Mouse (Mus musculus): ENCODE results near the gene Gcnt7. TPM values are rescaled to one million over a fixed set of nuclear protein-coding genes. Genes with fewer than 3 reads are reported as not detected.

Gene Gcnt7
- polyA plus RNA-seq, 1 experiment from 2014 or later, result 1.8 TPM

- Histone ChIP-seq H3K9ac (ENCODE audit: low read length) (no peak overlapping the region), H3K9me3 (replicated peaks; ENCODE audit: control insufficient read depth, low read length) (no peaks in the 10 kb centered on the region), H3K36me3 (ENCODE audit: control insufficient read depth, insufficient read depth, low read length) (no peaks in the 10 kb centered on the region), H3K4me3 (replicated peaks; ENCODE audit: low read length) (no peak overlapping the region), H3K4me2 (ENCODE audit: low read depth, low read length) (no peak overlapping the region), H3K27ac (ENCODE audit: low read length) (no peak overlapping the region), H3K4me1 (ENCODE audit: control insufficient read depth, insufficient read depth, low read length) (no peaks in the 10 kb centered on the region), H3K27me3 (ENCODE audit: control insufficient read depth, insufficient read depth, low read length) (no peaks in the 10 kb centered on the region)
- no peak for ATAC-seq (ENCODE audit: insufficient read depth, low FRiP score)
- WGBS, result 56% methylated on average over 12 of the region's 12 CpGs
Observed at GRCm38 (mm10) chr2:172416218-172416617, 42.2 kb downstream of the Gcnt7 start.

DNA sequence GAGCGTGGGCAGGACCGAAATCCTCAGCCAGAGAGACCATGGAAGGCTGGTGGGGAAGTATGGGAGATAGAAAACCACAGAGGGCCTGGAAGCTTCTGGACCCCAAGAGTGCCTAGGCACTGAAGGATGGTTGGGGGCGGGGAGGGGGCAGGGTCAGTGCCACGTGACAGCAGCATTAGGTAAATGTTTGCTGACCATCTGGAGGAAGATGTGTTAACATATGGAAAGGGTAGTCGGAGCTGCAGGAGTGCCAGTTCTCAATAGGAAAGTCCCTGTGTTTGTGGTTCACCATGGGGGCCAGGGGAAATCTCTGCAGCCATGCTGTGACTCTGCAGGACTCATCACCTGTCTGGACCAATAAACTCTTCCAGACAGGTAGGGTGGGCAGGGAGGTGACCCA, 44.5 kb downstream of the Gcnt7 start:
- no peak overlapping the region for H3K27ac ChIP-seq (ENCODE audit: low read length)
- H3K4me3 ChIP-seq (replicated peaks; ENCODE audit: low read length), result no peak overlapping the region
- no peak overlapping the region for H3K4me2 ChIP-seq (ENCODE audit: low read depth, low read length)
- H3K27me3 ChIP-seq (ENCODE audit: control insufficient read depth, insufficient read depth, low read length), result no peaks in the 10 kb centered on the region
- no peaks in the 10 kb centered on the region for H3K4me1 ChIP-seq (ENCODE audit: control insufficient read depth, insufficient read depth, low read length)
- H3K9ac ChIP-seq (ENCODE audit: low read length), result no peak overlapping the region
- ATAC-seq (ENCODE audit: insufficient read depth, low FRiP score), result no peak
- 42% methylated on average over 5 of the region's 5 CpGs for WGBS
- H3K36me3 ChIP-seq (ENCODE audit: control insufficient read depth, insufficient read depth, low read length), result no peaks in the 10 kb centered on the region
- no peaks in the 10 kb centered on the region for H3K9me3 ChIP-seq (replicated peaks; ENCODE audit: control insufficient read depth, low read length)

DNA sequence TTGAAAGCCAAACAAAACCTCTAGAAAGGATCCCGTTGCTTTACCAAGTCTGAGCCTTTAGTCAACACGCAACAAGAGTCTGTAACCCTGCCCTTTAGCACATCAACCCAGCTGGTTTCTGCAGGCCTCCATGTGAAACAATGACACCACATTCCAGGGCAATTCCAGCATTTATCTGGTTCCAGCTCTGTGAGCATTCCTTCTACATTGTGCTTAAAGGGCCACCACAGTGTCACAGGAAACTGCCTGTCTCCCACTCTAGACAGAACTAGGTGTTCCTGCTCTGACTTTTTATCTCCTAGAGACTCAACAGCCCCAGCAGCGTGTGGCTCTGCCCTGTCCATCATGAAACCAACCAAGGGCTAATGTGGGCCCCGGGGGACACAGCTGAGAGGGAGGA, 45.1 kb downstream of the Gcnt7 start:
- 16% methylated on average over 4 of the region's 4 CpGs for WGBS
- Histone ChIP-seq H3K27ac (ENCODE audit: low read length) (no peak overlapping the region), H3K27me3 (ENCODE audit: control insufficient read depth, insufficient read depth, low read length) (no peaks in the 10 kb centered on the region), H3K9ac (ENCODE audit: low read length) (no peak overlapping the region), H3K4me1 (ENCODE audit: control insufficient read depth, insufficient read depth, low read length) (no peaks in the 10 kb centered on the region), H3K4me2 (ENCODE audit: low read depth, low read length) (no peak overlapping the region), H3K36me3 (ENCODE audit: control insufficient read depth, insufficient read depth, low read length) (no peaks in the 10 kb centered on the region), H3K4me3 (replicated peaks; ENCODE audit: low read length) (no peak overlapping the region), H3K9me3 (replicated peaks; ENCODE audit: control insufficient read depth, low read length) (no peaks in the 10 kb centered on the region)
- ATAC-seq (ENCODE audit: insufficient read depth, low FRiP score), result no peak

GRCm38 (mm10) chr2:172412454-172412853, 45.9 kb downstream of the Gcnt7 start:
- Histone ChIP-seq H3K4me2 (ENCODE audit: low read depth, low read length) (0 out of 2 replicates have a peak overlapping the region, but pooled peaks have one; percentile 9), H3K9ac (ENCODE audit: low read length) (no peak overlapping the region), H3K27me3 (ENCODE audit: control insufficient read depth, insufficient read depth, low read length) (no peaks in the 10 kb centered on the region), H3K4me1 (ENCODE audit: control insufficient read depth, insufficient read depth, low read length) (no peaks in the 10 kb centered on the region), H3K4me3 (replicated peaks; ENCODE audit: low read length) (no peak overlapping the region), H3K27ac (ENCODE audit: low read length) (no peak overlapping the region), H3K36me3 (ENCODE audit: control insufficient read depth, insufficient read depth, low read length) (no peaks in the 10 kb centered on the region), H3K9me3 (replicated peaks; ENCODE audit: control insufficient read depth, low read length) (no peaks in the 10 kb centered on the region)
- 8% methylated on average over 9 of the region's 9 CpGs for WGBS
- no peak for ATAC-seq (ENCODE audit: insufficient read depth, low FRiP score)

DNA sequence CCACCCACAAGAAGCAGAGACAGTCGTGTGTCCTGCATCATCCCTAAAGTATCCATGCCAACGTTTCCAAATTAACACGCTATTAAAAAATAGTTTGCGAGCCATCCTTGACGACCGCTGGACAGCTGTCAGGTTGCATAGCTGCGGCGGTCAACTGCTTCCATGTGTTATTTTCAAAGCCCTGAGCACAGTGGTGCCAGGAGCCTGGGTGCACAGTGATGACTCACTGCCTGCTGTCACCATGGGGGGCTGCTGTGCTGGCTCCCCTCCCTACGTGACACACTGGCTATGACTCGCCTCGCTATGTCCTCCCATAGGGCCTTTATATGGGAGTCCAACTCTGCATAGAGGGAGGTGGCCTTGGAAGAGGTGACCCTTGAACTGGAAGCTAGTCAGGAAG, 47.3 kb downstream of the Gcnt7 start:
- ATAC-seq (ENCODE audit: insufficient read depth, low FRiP score), result no peak
- Histone ChIP-seq H3K9ac (ENCODE audit: low read length) (no peak overlapping the region), H3K9me3 (replicated peaks; ENCODE audit: control insufficient read depth, low read length) (no peaks in the 10 kb centered on the region), H3K27me3 (ENCODE audit: control insufficient read depth, insufficient read depth, low read length) (no peaks in the 10 kb centered on the region), H3K4me2 (ENCODE audit: low read depth, low read length) (no peak overlapping the region), H3K27ac (ENCODE audit: low read length) (no peak overlapping the region), H3K36me3 (ENCODE audit: control insufficient read depth, insufficient read depth, low read length) (no peaks in the 10 kb centered on the region), H3K4me1 (ENCODE audit: control insufficient read depth, insufficient read depth, low read length) (no peaks in the 10 kb centered on the region), H3K4me3 (replicated peaks; ENCODE audit: low read length) (no peak overlapping the region)
- WGBS, result 87% methylated on average over 11 of the region's 11 CpGs

- 80% methylated on average over 2 of the region's 2 CpGs for WGBS
Observed at GRCm38 (mm10) chr2:172410686-172411085, 47.7 kb downstream of the Gcnt7 start.

DNA sequence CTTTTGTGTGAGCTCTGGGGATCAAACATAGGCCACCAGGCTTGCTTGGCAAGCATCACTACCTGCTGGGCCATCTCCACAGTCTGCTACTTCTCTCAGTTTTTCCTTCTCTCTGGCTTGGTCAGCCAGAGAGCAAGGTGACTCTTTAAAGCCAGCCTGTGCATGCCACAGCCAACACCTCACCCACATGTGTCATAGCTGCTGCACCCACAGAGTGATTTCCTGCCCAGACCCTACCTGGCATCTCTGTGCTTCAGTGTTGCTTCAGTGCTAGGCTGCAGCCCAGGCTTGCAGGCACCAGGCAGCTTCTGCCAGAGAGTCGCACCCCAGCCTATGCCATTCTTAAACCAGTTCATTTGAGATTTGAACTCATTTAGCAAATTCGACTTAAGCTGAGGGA, 50.9 kb downstream of the Gcnt7 start:
- WGBS, result 74% methylated on average over 2 of the region's 2 CpGs
- Histone ChIP-seq H3K27me3 (ENCODE audit: control insufficient read depth, insufficient read depth, low read length) (no peaks in the 10 kb centered on the region), H3K4me1 (ENCODE audit: control insufficient read depth, insufficient read depth, low read length) (no peaks in the 10 kb centered on the region), H3K4me3 (replicated peaks; ENCODE audit: low read length) (no peak overlapping the region), H3K9me3 (replicated peaks; ENCODE audit: control insufficient read depth, low read length) (no peaks in the 10 kb centered on the region), H3K27ac (ENCODE audit: low read length) (no peak overlapping the region), H3K36me3 (ENCODE audit: control insufficient read depth, insufficient read depth, low read length) (no peaks in the 10 kb centered on the region), H3K4me2 (ENCODE audit: low read depth, low read length) (no peak overlapping the region), H3K9ac (ENCODE audit: low read length) (no peak overlapping the region)
- no peak for ATAC-seq (ENCODE audit: insufficient read depth, low FRiP score)

More at GRCm38 (mm10) chr2:172410686-172411085, 47.7 kb downstream of the Gcnt7 start:
- H3K36me3 ChIP-seq (ENCODE audit: control insufficient read depth, insufficient read depth, low read length), result no peaks in the 10 kb centered on the region
- H3K4me1 ChIP-seq (ENCODE audit: control insufficient read depth, insufficient read depth, low read length), result no peaks in the 10 kb centered on the region
- no peaks in the 10 kb centered on the region for H3K27me3 ChIP-seq (ENCODE audit: control insufficient read depth, insufficient read depth, low read length)
- no peaks in the 10 kb centered on the region for H3K9me3 ChIP-seq (replicated peaks; ENCODE audit: control insufficient read depth, low read length)
- ATAC-seq (ENCODE audit: insufficient read depth, low FRiP score), result no peak
- no peak overlapping the region for H3K9ac ChIP-seq (ENCODE audit: low read length)
- no peak overlapping the region for H3K4me2 ChIP-seq (ENCODE audit: low read depth, low read length)
- no peak overlapping the region for H3K27ac ChIP-seq (ENCODE audit: low read length)
- no peak overlapping the region for H3K4me3 ChIP-seq (replicated peaks; ENCODE audit: low read length)

- no peak overlapping the region for H3K9ac ChIP-seq (ENCODE audit: low read length)
- no peak overlapping the region for H3K4me3 ChIP-seq (replicated peaks; ENCODE audit: low read length)
- 56% methylated on average over 4 of the region's 4 CpGs for WGBS
- H3K4me1 ChIP-seq (ENCODE audit: control insufficient read depth, insufficient read depth, low read length), result no peaks in the 10 kb centered on the region
- H3K27ac ChIP-seq (ENCODE audit: low read length), result no peak overlapping the region
- no peaks in the 10 kb centered on the region for H3K9me3 ChIP-seq (replicated peaks; ENCODE audit: control insufficient read depth, low read length)
- no peaks in the 10 kb centered on the region for H3K36me3 ChIP-seq (ENCODE audit: control insufficient read depth, insufficient read depth, low read length)
- H3K27me3 ChIP-seq (ENCODE audit: control insufficient read depth, insufficient read depth, low read length), result no peaks in the 10 kb centered on the region
- H3K4me2 ChIP-seq (ENCODE audit: low read depth, low read length), result no peak overlapping the region
- ATAC-seq (ENCODE audit: insufficient read depth, low FRiP score), result no peak
Observed at GRCm38 (mm10) chr2:172406173-172406572, 52.2 kb downstream of the Gcnt7 start.

DNA sequence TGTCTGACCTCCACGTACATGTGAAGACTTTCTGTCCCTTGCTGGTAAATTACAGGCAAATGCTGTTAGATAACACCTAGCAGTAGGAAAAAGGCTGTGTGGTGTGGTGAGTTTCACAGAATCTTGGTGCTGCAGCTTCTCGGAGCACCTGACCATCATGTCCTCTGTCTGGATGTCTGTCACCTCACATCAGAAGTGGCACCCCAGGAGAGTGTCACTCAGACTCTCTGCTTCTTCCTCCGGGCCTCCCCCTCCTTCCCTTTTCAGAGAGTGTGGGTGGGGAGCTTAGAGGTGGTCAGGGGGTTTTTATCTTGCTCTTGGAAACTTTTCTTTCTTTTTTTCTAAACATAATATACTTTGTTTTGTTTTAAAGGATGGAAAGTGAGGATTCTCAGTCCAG, 53.4 kb downstream of the Gcnt7 start:
- Histone ChIP-seq H3K36me3 (ENCODE audit: control insufficient read depth, insufficient read depth, low read length) (no peaks in the 10 kb centered on the region), H3K9ac (ENCODE audit: low read length) (no peak overlapping the region), H3K4me3 (replicated peaks; ENCODE audit: low read length) (no peak overlapping the region), H3K4me2 (ENCODE audit: low read depth, low read length) (no peak overlapping the region), H3K4me1 (ENCODE audit: control insufficient read depth, insufficient read depth, low read length) (no peaks in the 10 kb centered on the region), H3K27me3 (ENCODE audit: control insufficient read depth, insufficient read depth, low read length) (no peaks in the 10 kb centered on the region), H3K9me3 (replicated peaks; ENCODE audit: control insufficient read depth, low read length) (no peaks in the 10 kb centered on the region), H3K27ac (ENCODE audit: low read length) (no peak overlapping the region)
- no peak for ATAC-seq (ENCODE audit: insufficient read depth, low FRiP score)
- WGBS, result 55% methylated on average over 3 of the region's 3 CpGs

DNA sequence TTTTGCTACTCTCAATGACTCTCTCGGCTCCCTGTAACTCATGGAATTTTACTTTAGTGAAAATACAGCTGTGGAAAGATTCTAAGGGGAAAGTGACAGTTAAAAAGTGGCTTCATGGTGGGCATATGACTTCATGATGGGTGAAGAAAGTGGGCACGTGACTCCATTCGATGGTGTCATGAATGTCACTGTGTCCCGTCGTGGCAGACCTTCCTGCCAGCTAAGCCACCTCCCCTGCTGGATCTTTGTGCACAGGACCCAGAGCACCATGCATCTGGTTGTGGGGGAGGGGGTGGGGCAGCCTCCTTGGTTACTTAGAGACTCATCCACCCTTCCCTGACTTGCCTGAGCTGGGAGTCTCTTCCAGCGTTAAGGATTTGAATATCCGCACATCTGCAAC, 54.2 kb downstream of the Gcnt7 start:
- H3K27ac ChIP-seq (ENCODE audit: low read length), result no peak overlapping the region
- H3K4me1 ChIP-seq (ENCODE audit: control insufficient read depth, insufficient read depth, low read length), result no peaks in the 10 kb centered on the region
- 56% methylated on average over 7 of the region's 7 CpGs for WGBS
- ATAC-seq (ENCODE audit: insufficient read depth, low FRiP score), result no peak
- H3K36me3 ChIP-seq (ENCODE audit: control insufficient read depth, insufficient read depth, low read length), result no peaks in the 10 kb centered on the region
- H3K9ac ChIP-seq (ENCODE audit: low read length), result no peak overlapping the region
- no peaks in the 10 kb centered on the region for H3K9me3 ChIP-seq (replicated peaks; ENCODE audit: control insufficient read depth, low read length)
- no peak overlapping the region for H3K4me2 ChIP-seq (ENCODE audit: low read depth, low read length)
- no peak overlapping the region for H3K4me3 ChIP-seq (replicated peaks; ENCODE audit: low read length)
- no peaks in the 10 kb centered on the region for H3K27me3 ChIP-seq (ENCODE audit: control insufficient read depth, insufficient read depth, low read length)
